Mouse (Mus musculus) stomach, postnatal 0 days (tissue): ENCODE measurements around the gene Atp6v1g1.

ENCODE experiments used
- CTCF ChIP-seq: IDR thresholded peaks from 2 replicates; pipeline ENCODE4 v1.5.1; 2016; ENCODE audit warnings: antibody characterized with exemption, low read depth, mild to moderate bottlenecking, moderate library complexity
- EP300 ChIP-seq: optimal IDR thresholded peaks from 2 replicates; pipeline ENCODE3; 2016; ENCODE audit warnings: antibody characterized with exemption

- TF ChIP-seq CTCF = no peak
- no peak for TF ChIP-seq EP300
Observed at GRCm38 (mm10) chr4:63557124-63558059, 12.8 kb downstream of the Atp6v1g1 start.
